Comparison of ENCODE assay signal across 8 mouse cellular contexts in the genomic region with DNA sequence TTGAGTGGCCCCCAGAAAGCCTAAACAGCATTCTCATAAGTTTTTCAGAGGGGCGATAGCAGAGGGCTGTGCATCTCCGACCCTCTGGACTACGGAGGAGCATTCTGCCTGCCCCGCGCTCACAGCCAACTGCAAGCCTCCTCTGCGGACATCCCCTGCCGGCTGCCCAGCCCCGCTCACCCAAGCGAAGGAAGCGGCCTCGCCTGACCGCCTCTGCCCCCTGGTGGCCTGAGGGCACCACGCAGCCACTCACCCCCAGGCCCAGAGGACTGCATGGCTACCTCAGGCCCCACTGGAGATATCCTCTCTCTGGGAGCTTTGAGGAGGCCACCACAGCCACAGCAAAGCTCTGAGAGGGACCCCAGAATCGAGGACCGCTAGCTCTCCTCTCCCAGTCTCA. TPM values are rescaled to one million over a fixed set of nuclear protein-coding genes. Genes with fewer than 3 reads are reported as not detected.
DNase-seq lines count a peak whose midpoint lies in the region; ATAC-seq lines count a peak whose summit lies in the region.

No protein-coding gene starts in this region.

- peak; percentile 84 to 86 for ATAC-seq in hematopoietic stem cell, adult 5-6 weeks (replicated peaks in 1 of 2; ENCODE audit: insufficient read depth in 1 of 2, low FRiP score in 2 of 2, low TSS enrichment in 1 of 2, low read depth in 1 of 2, poor library complexity in 2 of 2, severe bottlenecking in 2 of 2)

- DNase-seq in Muller cell, postnatal 12 days (ENCODE audit: inconsistent ontology term): peak; percentile 79
- peak; percentile 34 for DNase-seq in cerebellum, adult 9-10 months
- DNase-seq in forelimb bud, embryonic 11.5 days (ENCODE audit: low read depth, low spot score): peak; percentile 70
- DNase-seq in layer of hippocampus, adult 9-11 months: peak; percentile 32
- DNase-seq in lung, postnatal 25 days (ENCODE audit: low spot score): peak; percentile 35
- peak; percentile 90 for DNase-seq in retina, embryonic 14.5 days (ENCODE audit: low spot score)
- peak; percentile 88 for DNase-seq in thymus, postnatal 4 days

RNA-seq across cellular contexts. Expression of a gene that starts 58.8 kb away (rescaled TPM):
- total RNA-seq in hematopoietic stem cell, adult 5-6 weeks (2017): not detected in 2 replicates

Comparison
In these comparisons a context has a peak if more than half of its experiments do, and no peak if none do; other contexts are left out.
1. Peak in every context shown above with its lines: DNase-seq and ATAC-seq.
2. DNase-seq: peak in every context shown above with its lines; median percentile 90 in retina, embryonic 14.5 days; 88 in thymus, postnatal 4 days; 79 in Muller cell, postnatal 12 days; 70 in forelimb bud, embryonic 11.5 days; 35 in lung, postnatal 25 days; 34 in cerebellum, adult 9-10 months; 32 in layer of hippocampus, adult 9-11 months.